ENCODE assay signal across 7 mouse cellular contexts in genomic region chr11:69758478-69758970, GRCm38 (mm10). TPM values are rescaled to one million over a fixed set of nuclear protein-coding genes. Genes with fewer than 3 reads are reported as not detected.
A peak's percentile ranks its signal among the peaks of the same experiment; 100 is the strongest.
DNase-seq lines count a peak whose midpoint lies in the region; ATAC-seq lines count a peak whose summit lies in the region.

Gene Polr2a (minus strand): TSS chr11:69758637.

- no peaks in the 10 kb centered on the region for H3K27me3 ChIP-seq in intestine, embryonic 16.5 days (replicated peaks; ENCODE audit: control insufficient read depth, insufficient read depth, low read length)
- no peaks in the 10 kb centered on the region for H3K27me3 ChIP-seq in midbrain, embryonic 11.5 days (ENCODE audit: control insufficient read depth, insufficient read depth, low read length)

- DNase-seq in adrenal gland, adult 2 months = peak; percentile 98
- peak; percentile 97 for DNase-seq in embryo, embryonic 11.5 days (ENCODE audit: low read depth, low spot score)
- peak; percentile 95 to 97 for DNase-seq in gastrocnemius, postnatal 4 days (ENCODE audit: low spot score in 2 of 2)
- DNase-seq in left cerebral cortex, postnatal 36 days (ENCODE audit: low spot score in 2 of 2) = peak; percentile 98
- peak; percentile 100 for DNase-seq in midbrain, embryonic 11.5 days (ENCODE audit: low spot score, missing footprints)
- DNase-seq in skeletal muscle tissue, adult 2 months (ENCODE audit: low read depth, low spot score) = peak; percentile 99

- H3K9ac ChIP-seq in intestine, embryonic 16.5 days (ENCODE audit: low read depth, low read length) = peak within 1 kb of the TSS; percentile 75
- peak within 1 kb of the TSS; percentile 90 for H3K9ac ChIP-seq in midbrain, embryonic 11.5 days (ENCODE audit: low read length)

- no peaks in the 10 kb centered on the region for H3K36me3 ChIP-seq in intestine, embryonic 16.5 days (ENCODE audit: control insufficient read depth, insufficient read depth, low read length)
- no peaks in the 10 kb centered on the region for H3K36me3 ChIP-seq in midbrain, embryonic 11.5 days (ENCODE audit: control insufficient read depth, insufficient read depth, low read length)

- peak within 1 kb of the TSS; percentile 58 for H3K4me3 ChIP-seq in intestine, embryonic 16.5 days (ENCODE audit: low read length)
- H3K4me3 ChIP-seq in midbrain, embryonic 11.5 days (ENCODE audit: low read depth, low read length) = peak within 1 kb of the TSS; percentile 48

- peak within 1 kb of the TSS; percentile 98 for H3K27ac ChIP-seq in intestine, embryonic 16.5 days (ENCODE audit: low read length)
- H3K27ac ChIP-seq in midbrain, embryonic 11.5 days (ENCODE audit: low read depth, low read length) = peak within 1 kb of the TSS; percentile 98

- intact Hi-C loops in left cerebral cortex, postnatal 36 days (cut with DNase I) = loop anchor here (2.0 kb wide), 1 partner anchor 78 kb away; the partner anchor contains the start of gene Nlgn2

- peak within 1 kb of the TSS; percentile 74 for H3K4me2 ChIP-seq in intestine, embryonic 16.5 days (ENCODE audit: low read depth, low read length)
- H3K4me2 ChIP-seq in midbrain, embryonic 11.5 days = peak within 1 kb of the TSS; percentile 81

- WGBS in intestine, embryonic 16.5 days = under 1% methylated on average over 35 of the region's 36 CpGs
- WGBS in midbrain, embryonic 11.5 days = 0% methylated on average over 36 of the region's 36 CpGs

- ATAC-seq in intestine, embryonic 16.5 days = peak; percentile 97
- peak; percentile 96 for ATAC-seq in midbrain, embryonic 11.5 days (ENCODE audit: low FRiP score)

- H3K4me1 ChIP-seq in intestine, embryonic 16.5 days (ENCODE audit: control insufficient read depth, insufficient read depth, low read length) = peaks cover 31% of the 10 kb centered on the region
- H3K4me1 ChIP-seq in midbrain, embryonic 11.5 days (ENCODE audit: control insufficient read depth, insufficient read depth, low read length) = peaks cover 33% of the 10 kb centered on the region

- H3K9me3 ChIP-seq in intestine, embryonic 16.5 days (ENCODE audit: control insufficient read depth, low read length) = no peaks in the 10 kb centered on the region; the same call in 1 of the 2 replicates
- H3K9me3 ChIP-seq in midbrain, embryonic 11.5 days (ENCODE audit: control insufficient read depth, low read length) = no peaks in the 10 kb centered on the region

RNA-seq across cellular contexts. Expression of gene Polr2a, which starts in this region (rescaled TPM):
- 10 to 100 TPM; 71.4 to 77.9 TPM for total RNA-seq in adrenal gland, adult 2 months (2021)
- polyA plus RNA-seq in adrenal gland, adult 2 months (2012; rRNA removed) = 20.6 and 38.3 TPM in 2 replicates
- 10 to 100 TPM; 66.4 to 72.2 TPM for total RNA-seq in gastrocnemius, postnatal 4 days (2021)
- polyA plus RNA-seq in intestine, embryonic 16.5 days (2015; fragmentation: Nextera tagmentation; extraction: Ambion mirVana) = 14.8 and 16.8 TPM in 2 replicates
- 10 to 100 TPM; 53.5 to 59.7 TPM for total RNA-seq in left cerebral cortex, postnatal 36 days (2021)
- 52.4 and 54.1 TPM in 2 replicates for polyA plus RNA-seq in midbrain, embryonic 11.5 days (2014; fragmentation: Nextera tagmentation; extraction: Ambion mirVana)

Comparison
In these comparisons a context has a peak if more than half of its experiments do, and no peak if none do; other contexts are left out.
1. Peak in every context shown above with its lines: DNase-seq, ATAC-seq, H3K4me3 ChIP-seq and H3K27ac ChIP-seq.